Mouse (Mus musculus): Measurements from ENCODE around the gene Mecom. TPM values are rescaled to one million over a fixed set of nuclear protein-coding genes. Genes with fewer than 3 reads are reported as not detected.
A peak's percentile ranks its signal among the peaks of the same experiment; 100 is the strongest.

The Mecom gene
- polyA plus RNA-seq, 1 experiment from 2014 or later = 32.7 TPM

DNA sequence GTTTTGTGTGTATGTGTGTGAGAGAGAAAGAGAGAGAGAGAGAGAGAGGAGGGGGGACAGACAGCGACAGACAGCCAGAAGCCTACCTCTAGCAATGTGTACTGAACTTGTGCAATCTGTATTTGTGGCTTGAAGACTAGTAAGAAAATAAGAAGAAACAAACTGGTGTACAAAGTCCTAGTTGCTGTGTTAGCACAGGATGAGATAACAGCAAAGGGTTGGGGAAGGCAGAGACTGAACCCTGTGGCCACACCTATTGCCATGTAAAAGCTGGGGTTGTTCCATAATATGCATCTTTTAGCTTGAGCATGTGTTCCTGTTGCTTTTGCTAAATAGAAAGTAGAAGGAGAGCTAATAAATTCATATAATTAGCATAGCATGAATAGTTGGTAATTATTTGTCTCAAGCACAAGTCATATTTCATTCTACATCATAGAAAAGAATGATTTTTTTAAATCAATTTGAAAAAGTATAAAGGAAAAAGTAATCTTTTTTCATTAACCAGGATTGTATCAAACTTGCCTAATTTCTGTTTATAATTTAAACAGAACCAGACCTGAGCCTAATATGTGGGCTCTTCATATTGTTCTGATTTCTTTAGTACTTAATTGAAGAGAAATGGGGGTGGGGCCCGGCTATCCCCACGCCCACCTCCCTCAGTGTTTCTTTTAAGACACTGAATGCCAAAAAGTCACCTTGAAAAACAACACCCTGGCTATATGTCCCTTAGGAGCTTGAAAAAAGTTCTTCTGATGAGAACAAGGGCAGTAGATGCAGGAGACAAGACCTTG is 379.2 kb downstream of the Mecom start:
- no peaks in the 10 kb centered on the region for H3K27me3 ChIP-seq (ENCODE audit: control insufficient read depth, insufficient read depth, low read length)
- WGBS = 93% methylated on average over 3 of the region's 3 CpGs

DNA sequence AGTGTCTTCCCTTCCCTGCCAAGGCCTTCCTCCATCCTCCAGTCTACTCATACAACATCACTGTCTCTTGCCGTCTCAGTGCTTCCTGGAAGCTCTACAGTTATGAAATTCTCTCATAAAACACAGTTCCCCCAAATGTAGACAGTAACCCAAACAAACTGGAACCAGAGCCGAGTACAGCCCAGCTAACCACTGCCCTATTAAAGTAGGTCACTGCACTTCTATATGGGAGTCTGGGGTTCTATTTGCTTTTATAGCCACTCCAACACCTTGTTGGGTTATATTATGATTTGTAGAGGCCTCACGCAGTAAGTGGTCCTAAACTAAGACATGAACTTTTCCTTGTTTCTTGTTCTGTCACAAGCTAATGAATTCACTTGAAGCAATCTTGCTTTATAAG is 380.8 kb downstream of the Mecom start:
- DNase-seq (ENCODE audit: low spot score, missing footprints) (no peak), ATAC-seq (ENCODE audit: low FRiP score) (no peak)
- no peaks in the 10 kb centered on the region for H3K4me1 ChIP-seq (ENCODE audit: control insufficient read depth, insufficient read depth, low read length)
- 93% methylated on average over 3 of the region's 3 CpGs for WGBS
- no peaks in the 10 kb centered on the region for H3K27me3 ChIP-seq (ENCODE audit: control insufficient read depth, insufficient read depth, low read length)
- no peak overlapping the region for H3K9ac ChIP-seq (ENCODE audit: low read length)
- no peak overlapping the region for H3K4me3 ChIP-seq (ENCODE audit: low read depth, low read length)
- H3K9me3 ChIP-seq (ENCODE audit: control insufficient read depth, low read length) = no peaks in the 10 kb centered on the region
- no peaks in the 10 kb centered on the region for H3K36me3 ChIP-seq (ENCODE audit: control insufficient read depth, insufficient read depth, low read length)
- H3K27ac ChIP-seq (ENCODE audit: low read depth, low read length) = no peak overlapping the region
- no peak overlapping the region for H3K4me2 ChIP-seq

More for the DNA sequence above, 379.2 kb downstream of the Mecom start:
- no peak overlapping the region for H3K4me3 ChIP-seq (ENCODE audit: low read depth, low read length)
- no peaks in the 10 kb centered on the region for H3K4me1 ChIP-seq (ENCODE audit: control insufficient read depth, insufficient read depth, low read length)
- no peaks in the 10 kb centered on the region for H3K9me3 ChIP-seq (ENCODE audit: control insufficient read depth, low read length)
- H3K36me3 ChIP-seq (ENCODE audit: control insufficient read depth, insufficient read depth, low read length) = no peaks in the 10 kb centered on the region
- no peak overlapping the region for H3K9ac ChIP-seq (ENCODE audit: low read length)
- ATAC-seq (ENCODE audit: low FRiP score) (no peak), DNase-seq (ENCODE audit: low spot score, missing footprints) (peak; percentile 65)
- H3K27ac ChIP-seq (ENCODE audit: low read depth, low read length) = no peak overlapping the region
- no peak overlapping the region for H3K4me2 ChIP-seq

DNA sequence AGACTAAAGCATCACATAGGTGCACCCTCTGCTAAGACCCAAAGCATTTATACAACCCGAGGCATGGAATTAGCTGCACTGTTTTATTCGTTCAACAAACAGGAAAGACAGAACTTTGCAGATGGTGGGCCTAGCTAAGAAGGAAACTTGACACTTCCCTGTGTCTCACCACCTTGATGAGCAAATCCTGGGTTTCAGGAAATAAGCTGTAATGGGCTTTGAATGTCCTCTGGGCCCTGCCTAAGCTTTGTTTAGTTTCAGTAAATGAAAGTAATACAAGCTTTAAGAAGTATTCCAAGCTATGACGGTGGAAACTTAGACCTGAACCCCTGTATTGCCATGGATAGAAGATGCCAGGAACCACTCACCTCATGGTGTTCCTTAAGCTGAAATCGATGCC is 383.0 kb downstream of the Mecom start:
- no peaks in the 10 kb centered on the region for H3K36me3 ChIP-seq (ENCODE audit: control insufficient read depth, insufficient read depth, low read length)
- no peak for DNase-seq (ENCODE audit: low spot score, missing footprints)
- no peaks in the 10 kb centered on the region for H3K9me3 ChIP-seq (ENCODE audit: control insufficient read depth, low read length)
- no peak overlapping the region for H3K4me2 ChIP-seq
- 69% methylated on average over 4 of the region's 4 CpGs for WGBS
- no peak overlapping the region for H3K27ac ChIP-seq (ENCODE audit: low read depth, low read length)
- ATAC-seq (ENCODE audit: low FRiP score) = no peak
- H3K9ac ChIP-seq (ENCODE audit: low read length) = no peak overlapping the region
- H3K4me3 ChIP-seq (ENCODE audit: low read depth, low read length) = no peak overlapping the region
- no peaks in the 10 kb centered on the region for H3K4me1 ChIP-seq (ENCODE audit: control insufficient read depth, insufficient read depth, low read length)
- no peaks in the 10 kb centered on the region for H3K27me3 ChIP-seq (ENCODE audit: control insufficient read depth, insufficient read depth, low read length)

DNA sequence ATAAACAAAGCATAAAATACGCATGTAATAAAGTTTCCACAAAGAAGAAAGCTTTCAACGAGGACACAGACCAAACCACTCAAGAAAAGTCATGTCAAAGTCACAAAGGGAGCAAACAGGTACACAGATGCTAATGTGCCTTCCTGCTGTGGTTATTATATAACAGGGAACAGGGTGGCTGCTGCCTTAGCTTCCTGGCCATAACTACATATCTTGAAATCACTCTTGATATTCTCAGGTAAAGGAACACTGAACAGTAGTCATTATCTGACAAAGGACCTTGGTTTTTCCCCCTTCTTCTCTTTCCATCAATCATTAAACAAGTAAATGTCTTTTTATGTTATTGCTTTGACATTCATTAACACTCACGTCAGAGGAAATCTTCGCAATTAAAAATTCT is 384.4 kb downstream of the Mecom start:
- WGBS = 86% methylated on average over 4 of the region's 4 CpGs
- DNase-seq (ENCODE audit: low spot score, missing footprints) = no peak

DNA sequence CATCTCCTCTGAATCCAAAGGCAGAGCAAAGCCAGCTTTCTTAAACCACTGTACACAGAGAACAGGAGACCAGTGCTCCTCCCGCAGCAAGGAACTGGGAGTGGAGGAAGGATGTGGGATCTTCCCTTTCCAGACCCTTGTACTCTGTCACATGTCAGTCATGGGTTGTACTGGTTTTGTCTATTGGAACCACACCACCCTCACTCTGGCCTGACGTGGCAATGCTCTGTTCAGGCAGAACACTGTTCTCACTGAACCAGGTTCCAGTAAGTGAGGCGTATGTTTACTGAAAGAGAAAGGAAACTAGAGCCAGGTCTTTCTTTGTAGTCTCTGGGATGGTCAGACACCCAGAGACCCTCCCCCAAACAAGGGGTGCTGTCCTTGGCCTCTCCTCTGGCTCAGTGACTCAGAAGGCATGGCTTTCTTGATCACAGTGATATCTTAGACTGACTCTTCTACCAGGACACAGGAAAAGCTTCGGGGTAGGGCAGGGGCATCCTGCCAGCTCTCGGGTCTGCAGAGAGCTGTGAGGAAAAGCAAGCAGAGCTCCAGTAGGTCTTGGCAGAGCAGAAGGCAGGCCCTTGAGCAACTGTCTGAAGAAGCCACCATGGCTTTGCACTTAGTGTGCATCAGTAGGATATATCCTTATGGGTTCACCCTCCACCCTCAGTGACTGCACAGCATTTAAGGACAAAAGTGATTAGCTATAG is 386.7 kb downstream of the Mecom start:
- WGBS = 84% methylated on average over 5 of the region's 5 CpGs
- ATAC-seq (ENCODE audit: low FRiP score) = no peak
- H3K4me2 ChIP-seq = no peak overlapping the region
- peak; percentile 75 for DNase-seq (ENCODE audit: low spot score, missing footprints)
- no peaks in the 10 kb centered on the region for H3K36me3 ChIP-seq (ENCODE audit: control insufficient read depth, insufficient read depth, low read length)
- H3K4me1 ChIP-seq (ENCODE audit: control insufficient read depth, insufficient read depth, low read length) = peaks cover 6% of the 10 kb centered on the region; the same call in 1 of the 2 replicates
- H3K9me3 ChIP-seq (ENCODE audit: control insufficient read depth, low read length) = no peaks in the 10 kb centered on the region
- no peaks in the 10 kb centered on the region for H3K27me3 ChIP-seq (ENCODE audit: control insufficient read depth, insufficient read depth, low read length)
- H3K4me3 ChIP-seq (ENCODE audit: low read depth, low read length) = no peak overlapping the region
- no peak overlapping the region for H3K27ac ChIP-seq (ENCODE audit: low read depth, low read length)
- no peak overlapping the region for H3K9ac ChIP-seq (ENCODE audit: low read length)

More for the DNA sequence above, 384.4 kb downstream of the Mecom start:
- H3K4me1 ChIP-seq (ENCODE audit: control insufficient read depth, insufficient read depth, low read length) = no peaks in the 10 kb centered on the region
- H3K27ac ChIP-seq (ENCODE audit: low read depth, low read length) = no peak overlapping the region
- H3K36me3 ChIP-seq (ENCODE audit: control insufficient read depth, insufficient read depth, low read length) = no peaks in the 10 kb centered on the region
- no peaks in the 10 kb centered on the region for H3K9me3 ChIP-seq (ENCODE audit: control insufficient read depth, low read length)
- H3K4me2 ChIP-seq = no peak overlapping the region
- no peak overlapping the region for H3K9ac ChIP-seq (ENCODE audit: low read length)
- H3K4me3 ChIP-seq (ENCODE audit: low read depth, low read length) = no peak overlapping the region
- ATAC-seq (ENCODE audit: low FRiP score) = no peak
- H3K27me3 ChIP-seq (ENCODE audit: control insufficient read depth, insufficient read depth, low read length) = no peaks in the 10 kb centered on the region

DNA sequence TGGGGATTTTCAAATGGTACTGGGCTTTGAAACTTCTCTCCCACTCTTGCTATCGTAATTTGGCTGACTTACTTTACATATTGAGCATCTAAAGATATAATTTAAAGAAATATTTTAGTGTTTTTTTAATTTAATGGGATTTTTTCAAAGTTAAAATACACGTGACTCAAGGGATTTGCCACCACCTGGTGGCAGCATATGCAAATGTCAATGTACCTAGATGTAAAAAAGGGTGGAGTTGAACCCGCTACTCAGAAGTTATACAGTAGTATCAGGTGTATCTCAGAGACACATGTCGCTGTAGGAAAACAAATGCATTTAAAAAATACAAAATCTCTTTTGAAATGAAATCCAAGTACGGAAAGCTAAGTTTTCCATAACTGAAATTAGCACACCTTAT is 387.5 kb downstream of the Mecom start:
- no peak for ATAC-seq (ENCODE audit: low FRiP score)
- Histone ChIP-seq H3K27ac (ENCODE audit: low read depth, low read length) (no peak overlapping the region), H3K9ac (ENCODE audit: low read length) (no peak overlapping the region), H3K4me1 (ENCODE audit: control insufficient read depth, insufficient read depth, low read length) (peaks cover 6% of the 10 kb centered on the region; the same call in 1 of the 2 replicates), H3K27me3 (ENCODE audit: control insufficient read depth, insufficient read depth, low read length) (no peaks in the 10 kb centered on the region), H3K36me3 (ENCODE audit: control insufficient read depth, insufficient read depth, low read length) (no peaks in the 10 kb centered on the region), H3K4me2 (no peak overlapping the region), H3K4me3 (ENCODE audit: low read depth, low read length) (no peak overlapping the region), H3K9me3 (ENCODE audit: control insufficient read depth, low read length) (no peaks in the 10 kb centered on the region)
- 85% methylated on average over 5 of the region's 5 CpGs for WGBS
- no peak for DNase-seq (ENCODE audit: low spot score, missing footprints)

DNA sequence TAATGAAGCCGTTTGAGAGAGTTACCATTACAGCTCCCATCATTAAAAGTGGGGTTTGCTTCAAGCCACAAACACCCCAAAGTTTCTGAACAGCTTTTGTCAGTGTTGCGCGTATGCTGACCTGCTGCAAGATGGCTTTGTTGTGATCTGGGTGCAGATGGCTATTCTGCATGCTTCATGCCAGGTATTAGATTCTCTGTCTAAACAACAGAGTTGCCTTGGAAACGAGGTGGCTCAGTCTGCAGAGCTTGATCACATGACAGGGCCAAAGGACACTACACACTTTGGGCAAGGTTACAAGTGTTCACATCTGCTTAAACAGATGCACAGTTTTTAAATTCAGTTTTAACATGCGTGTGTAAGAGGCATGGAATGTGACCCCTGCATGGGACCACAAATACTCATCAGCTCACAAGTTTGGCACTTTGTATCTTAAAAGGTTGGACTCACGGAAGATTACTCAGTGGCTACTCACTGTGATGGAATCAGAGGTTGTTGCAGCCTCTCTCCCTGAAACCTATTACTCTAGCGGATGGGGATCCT is 390.6 kb downstream of the Mecom start:
- H3K4me1 ChIP-seq (ENCODE audit: control insufficient read depth, insufficient read depth, low read length) = peaks cover 6% of the 10 kb centered on the region; the same call in 1 of the 2 replicates

DNA sequence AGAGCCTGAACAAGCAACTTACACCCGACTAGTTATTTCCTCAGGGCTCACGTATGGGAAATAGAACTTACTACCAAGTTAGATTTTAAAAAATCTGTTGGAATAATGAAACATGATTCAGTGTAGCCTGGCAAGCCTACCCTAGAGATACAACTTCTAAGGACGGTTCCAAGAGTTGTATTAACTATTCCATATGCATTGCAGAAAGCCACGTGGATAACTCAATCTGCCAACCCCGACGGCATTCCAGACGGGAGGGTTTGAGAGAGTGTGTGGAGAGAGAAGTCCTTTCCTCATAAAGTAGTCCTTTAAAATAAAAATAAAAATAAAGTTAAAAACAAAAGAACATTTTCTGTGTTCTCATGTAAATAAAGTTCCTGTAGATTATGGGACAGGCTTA is 393.4 kb downstream of the Mecom start:
- ATAC-seq (ENCODE audit: low FRiP score) (no peak), DNase-seq (ENCODE audit: low spot score, missing footprints) (no peak)
- H3K9me3 ChIP-seq (ENCODE audit: control insufficient read depth, low read length) = no peaks in the 10 kb centered on the region
- no peaks in the 10 kb centered on the region for H3K27me3 ChIP-seq (ENCODE audit: control insufficient read depth, insufficient read depth, low read length)
- H3K36me3 ChIP-seq (ENCODE audit: control insufficient read depth, insufficient read depth, low read length) = no peaks in the 10 kb centered on the region
- peaks cover 6% of the 10 kb centered on the region; the same call in 1 of the 2 replicates for H3K4me1 ChIP-seq (ENCODE audit: control insufficient read depth, insufficient read depth, low read length)
- 88% methylated on average over 7 of the region's 7 CpGs for WGBS
- H3K4me3 ChIP-seq (ENCODE audit: low read depth, low read length) = no peak overlapping the region
- no peak overlapping the region for H3K4me2 ChIP-seq
- H3K27ac ChIP-seq (ENCODE audit: low read depth, low read length) = no peak overlapping the region
- no peak overlapping the region for H3K9ac ChIP-seq (ENCODE audit: low read length)

More for the DNA sequence above, 390.6 kb downstream of the Mecom start:
- Histone ChIP-seq H3K4me3 (ENCODE audit: low read depth, low read length) (no peak overlapping the region), H3K36me3 (ENCODE audit: control insufficient read depth, insufficient read depth, low read length) (no peaks in the 10 kb centered on the region), H3K27me3 (ENCODE audit: control insufficient read depth, insufficient read depth, low read length) (no peaks in the 10 kb centered on the region), H3K4me2 (no peak overlapping the region), H3K9me3 (ENCODE audit: control insufficient read depth, low read length) (no peaks in the 10 kb centered on the region), H3K9ac (ENCODE audit: low read length) (no peak overlapping the region), H3K27ac (ENCODE audit: low read depth, low read length) (no peak overlapping the region)
- WGBS = 80% methylated on average over 7 of the region's 7 CpGs
- DNase-seq (ENCODE audit: low spot score, missing footprints) (peak; percentile 61), ATAC-seq (ENCODE audit: low FRiP score) (no peak; the same call in 1 of the 2 replicates)

DNA sequence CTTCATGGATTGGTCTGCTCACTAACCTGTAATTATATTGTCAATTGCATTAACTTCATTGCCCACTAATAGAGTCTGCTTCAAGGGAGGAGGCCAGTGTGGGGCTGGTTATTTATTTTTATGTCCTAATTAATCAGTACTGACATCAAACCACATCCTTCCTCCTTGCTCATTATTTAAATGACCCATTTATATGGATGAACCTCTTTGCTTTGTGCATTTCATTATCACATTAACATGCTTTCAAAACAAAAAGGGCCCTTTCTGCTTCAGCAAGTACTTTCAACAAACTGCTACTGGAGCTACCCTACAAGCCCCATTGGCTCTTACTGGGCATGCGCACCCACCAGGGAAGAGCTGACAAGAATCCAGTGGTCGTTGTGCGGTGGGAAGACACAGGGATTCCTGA is 393.9 kb downstream of the Mecom start:
- Histone ChIP-seq H3K9ac (ENCODE audit: low read length) (no peak overlapping the region), H3K4me2 (no peak overlapping the region), H3K36me3 (ENCODE audit: control insufficient read depth, insufficient read depth, low read length) (no peaks in the 10 kb centered on the region), H3K27me3 (ENCODE audit: control insufficient read depth, insufficient read depth, low read length) (no peaks in the 10 kb centered on the region), H3K9me3 (ENCODE audit: control insufficient read depth, low read length) (no peaks in the 10 kb centered on the region), H3K4me3 (ENCODE audit: low read depth, low read length) (no peak overlapping the region), H3K4me1 (ENCODE audit: control insufficient read depth, insufficient read depth, low read length) (peaks cover 6% of the 10 kb centered on the region; the same call in 1 of the 2 replicates), H3K27ac (ENCODE audit: low read depth, low read length) (no peak overlapping the region)
- no peak for ATAC-seq (ENCODE audit: low FRiP score)
- WGBS = 64% methylated on average over 3 of the region's 3 CpGs
- no peak for DNase-seq (ENCODE audit: low spot score, missing footprints)
